Mouse (Mus musculus) heart, postnatal 0 days (tissue): ENCODE results near the gene Trmt1l.

Experiments
- CTCF ChIP-seq: IDR thresholded peaks from 2 replicates; pipeline ENCODE4 v1.5.1; 2016; ENCODE audit warnings: antibody characterized with exemption, control low read depth, low read depth
- EP300 ChIP-seq: IDR thresholded peaks from 2 replicates; pipeline ENCODE4 v1.6.1; 2016; ENCODE audit warnings: antibody characterized with exemption, low read depth

- TF ChIP-seq EP300 = no peak
- TF ChIP-seq CTCF = no peak
Observed at GRCm38 (mm10) chr1:151435431-151435830, 7.1 kb downstream of the Trmt1l start.
